Mouse (Mus musculus): ENCODE results near the gene Dnajc2.

- TF ChIP-seq CTCF (IDR thresholded peaks at IDR 0.05) = no peak
- TF ChIP-seq EP300 (IDR thresholded peaks at IDR 0.05; ENCODE audit: insufficient read depth, low read depth, low read length) = no peak
These were observed 644 bp downstream of the Dnajc2 start for GRCm38 (mm10) chr5:21784161-21785052.

Data from heart, adult 2 months (tissue).